Mouse (Mus musculus) midbrain, embryonic 14.5 days (tissue): ENCODE data around the gene Fam189a1. TPM values are rescaled to one million over a fixed set of nuclear protein-coding genes. Genes with fewer than 3 reads are reported as not detected.

Source experiments
- ATAC-seq: fragments of 200-750 bp; cut with Nextera tagmentation; 2 replicates; pipeline ENCODE4 v1.8.0; 2017; ENCODE audit warnings: moderate number of reproducible peaks, moderate library complexity; ENCODE audit not compliant: low FRiP score, low TSS enrichment
- DNase-seq: peaks from one replicate; pipeline ENCODE4 v3.0.0-alpha.2; 2015
- H3K27ac ChIP-seq: fragments of 300-500 bp; sonication (generic); replicated peaks from 2 replicates; pipeline ENCODE4 v1.5.1; 2014; ENCODE audit warnings: mild to moderate bottlenecking, low read depth, low read length, moderate library complexity
- H3K27me3 ChIP-seq: fragments of 300-500 bp; sonication (generic); 2 replicates; pipeline ENCODE4 v1.6.1; 2014; ENCODE audit warnings: low read length, control low read depth, mixed read lengths; ENCODE audit not compliant: control insufficient read depth, insufficient read depth
- H3K36me3 ChIP-seq: fragments of 300-500 bp; sonication (generic); 2 replicates; pipeline ENCODE4 v1.6.1; 2014; ENCODE audit warnings: low read length, control low read depth; ENCODE audit not compliant: control insufficient read depth, insufficient read depth
- H3K4me1 ChIP-seq: fragments of 300-500 bp; sonication (generic); 2 replicates; pipeline ENCODE4 v1.6.1; 2014; ENCODE audit warnings: mild to moderate bottlenecking, antibody characterized with exemption, low read length, control low read depth; ENCODE audit not compliant: control insufficient read depth, insufficient read depth
- H3K4me2 ChIP-seq: fragments of 300-500 bp; sonication (generic); 2 replicates; pipeline ENCODE4 v1.6.1; 2014; ENCODE audit warnings: mild to moderate bottlenecking, low read length, moderate library complexity
- H3K4me3 ChIP-seq: fragments of 300-500 bp; sonication (generic); replicated peaks from 2 replicates; pipeline ENCODE4 v1.5.1; 2014; ENCODE audit warnings: low read depth, low read length
- H3K9ac ChIP-seq: fragments of 300-500 bp; sonication (generic); replicated peaks from 2 replicates; pipeline ENCODE4 v1.6.1; 2014; ENCODE audit warnings: mild to moderate bottlenecking, low read length, moderate library complexity
- H3K9me3 ChIP-seq: fragments of 300-500 bp; sonication (generic); 2 replicates; pipeline ENCODE4 v1.6.1; 2016; ENCODE audit warnings: low read length, control low read depth, mixed read lengths; ENCODE audit not compliant: control insufficient read depth
- WGBS: fragments of 180-500 bp; shearing (Covaris S2); extraction: QIAGEN DNeasy Blood & Tissue Kit; methylation state at CpG from one replicate; pipeline ENCODE4 v1.1.7; 2014; 5-methylcytosine and 5-hydroxymethylcytosine counted together
- polyA plus RNA-seq: library from polyadenylated mRNA; unstranded; fragments of >200 nt; fragmentation: Nextera tagmentation; extraction: Ambion mirVana; gene quantifications from 2 replicates; pipeline ENCODE4 v1.2.1, GENCODE M21; 2014

Gene Fam189a1
- polyA plus RNA-seq, 1 experiment from 2014 or later = 9.9 TPM

GRCm38 (mm10) chr7:64792031-64792430 lies 364.3 kb downstream of the Fam189a1 start:
- Histone ChIP-seq H3K27me3 (no peaks in the 10 kb centered on the region), H3K4me1 (no peaks in the 10 kb centered on the region), H3K4me2 (no peak overlapping the region), H3K36me3 (no peaks in the 10 kb centered on the region), H3K27ac (no peak overlapping the region), H3K4me3 (no peak overlapping the region), H3K9ac (no peak overlapping the region), H3K9me3 (no peaks in the 10 kb centered on the region)
- ATAC-seq = no peak
- no peak for DNase-seq
- 71% methylated on average over 8 of the region's 8 CpGs for WGBS

- H3K36me3 ChIP-seq = no peaks in the 10 kb centered on the region
- H3K4me3 ChIP-seq = no peak overlapping the region
- H3K9me3 ChIP-seq = no peaks in the 10 kb centered on the region
- WGBS = 73% methylated on average over 9 of the region's 9 CpGs
- H3K4me1 ChIP-seq = no peaks in the 10 kb centered on the region
- ATAC-seq (no peak), DNase-seq (no peak)
- no peak overlapping the region for H3K4me2 ChIP-seq
- no peaks in the 10 kb centered on the region for H3K27me3 ChIP-seq
- no peak overlapping the region for H3K27ac ChIP-seq
- no peak overlapping the region for H3K9ac ChIP-seq
These were observed 365.2 kb downstream of the Fam189a1 start for GRCm38 (mm10) chr7:64791145-64791544.

DNA sequence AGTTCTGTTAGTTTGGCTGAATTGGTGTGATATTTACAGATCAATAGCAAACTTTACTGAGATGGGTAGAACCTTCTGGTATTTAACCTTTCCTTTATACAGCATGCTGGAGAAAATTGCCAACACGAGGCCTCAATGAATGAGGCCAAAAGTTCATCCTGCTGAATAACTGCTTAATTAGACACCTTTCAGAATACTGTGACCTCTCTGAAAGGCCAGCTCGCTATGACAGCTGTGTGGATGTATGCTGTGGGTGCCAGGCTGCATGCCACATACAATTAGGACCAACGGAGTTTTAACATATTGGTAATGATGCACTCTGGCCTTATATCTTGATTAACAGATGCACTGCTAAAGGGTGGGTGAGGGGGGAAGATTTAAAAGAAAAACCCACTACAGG lies 371.3 kb downstream of the Fam189a1 start:
- Histone ChIP-seq H3K36me3 (no peaks in the 10 kb centered on the region), H3K27me3 (no peaks in the 10 kb centered on the region), H3K27ac (no peak overlapping the region), H3K9me3 (no peaks in the 10 kb centered on the region), H3K4me1 (no peaks in the 10 kb centered on the region), H3K4me3 (no peak overlapping the region), H3K9ac (no peak overlapping the region), H3K4me2 (no peak overlapping the region)
- ATAC-seq (no peak), DNase-seq (no peak)
- WGBS = 62% methylated on average over 3 of the region's 3 CpGs

DNA sequence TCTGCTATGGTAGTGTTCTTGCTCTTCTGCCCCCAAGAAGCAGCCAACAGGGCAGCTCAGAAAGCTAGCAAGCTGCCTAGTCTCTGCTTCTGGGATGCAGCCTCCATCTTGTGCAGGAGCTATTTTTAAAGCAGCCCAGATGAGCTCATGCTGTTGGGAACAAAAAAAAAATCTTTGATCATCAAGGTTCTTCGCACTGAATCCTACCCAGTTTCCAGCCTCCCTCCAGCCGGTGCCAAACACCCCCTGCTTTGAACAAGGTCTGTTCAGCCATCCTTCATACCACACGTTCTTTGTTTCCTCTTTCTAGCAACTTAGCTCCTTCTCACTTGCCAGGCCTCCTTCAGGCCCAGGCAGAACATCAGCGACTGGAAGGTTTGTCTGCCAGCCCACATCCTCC lies 376.9 kb downstream of the Fam189a1 start:
- DNase-seq = no peak
- no peak overlapping the region for H3K4me3 ChIP-seq
- H3K9me3 ChIP-seq = no peaks in the 10 kb centered on the region
- no peak overlapping the region for H3K4me2 ChIP-seq
- H3K27ac ChIP-seq = no peak overlapping the region
- ATAC-seq = no peak
- 85% methylated on average over 4 of the region's 4 CpGs for WGBS
- no peaks in the 10 kb centered on the region for H3K36me3 ChIP-seq
- H3K4me1 ChIP-seq = no peaks in the 10 kb centered on the region
- no peaks in the 10 kb centered on the region for H3K27me3 ChIP-seq
- H3K9ac ChIP-seq = no peak overlapping the region

DNA sequence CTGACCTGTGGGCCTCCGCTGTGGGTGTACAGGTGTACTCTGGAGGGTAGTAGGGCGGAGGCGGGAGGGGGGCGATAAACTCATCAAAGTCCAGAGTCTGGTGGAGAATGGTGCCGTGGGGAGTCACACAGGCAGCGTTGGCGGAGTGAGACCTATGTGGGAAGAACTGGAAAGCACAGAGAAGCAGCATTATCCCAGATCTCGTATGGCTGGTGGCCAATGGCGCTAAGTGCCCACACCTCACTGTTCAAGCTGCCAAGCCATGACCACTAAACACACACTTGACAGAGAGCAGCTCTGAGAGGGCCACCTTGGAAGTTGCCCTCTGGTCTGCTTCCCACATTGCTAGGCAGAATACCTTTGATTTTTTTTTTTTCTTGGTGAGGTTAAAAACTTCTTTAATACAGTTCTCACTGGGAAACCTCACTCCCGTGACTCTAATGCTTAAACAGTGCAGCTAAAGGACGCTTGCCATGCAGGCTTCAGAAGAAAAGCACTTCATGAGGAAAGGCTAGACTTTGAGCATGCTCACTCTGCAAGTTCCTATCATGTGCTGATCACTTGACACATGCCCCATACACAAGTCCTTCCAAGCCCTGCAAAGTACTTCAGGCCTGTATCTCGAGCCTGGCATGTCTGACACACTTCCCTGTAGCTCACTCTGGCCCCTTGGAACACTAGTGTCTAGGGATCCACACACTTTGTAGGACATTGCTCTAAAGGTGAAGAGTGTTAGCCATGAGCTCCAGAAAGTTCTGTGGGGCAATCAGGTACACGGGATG lies 379.5 kb downstream of the Fam189a1 start:
- no peak for ATAC-seq
- Histone ChIP-seq H3K27ac (no peak overlapping the region), H3K27me3 (no peaks in the 10 kb centered on the region), H3K4me1 (no peaks in the 10 kb centered on the region), H3K36me3 (no peaks in the 10 kb centered on the region), H3K9ac (no peak overlapping the region), H3K4me2 (no peak overlapping the region), H3K9me3 (no peaks in the 10 kb centered on the region), H3K4me3 (no peak overlapping the region)
- WGBS = 93% methylated on average over 13 of the region's 13 CpGs
- no peak for DNase-seq

GRCm38 (mm10) chr7:64773465-64773864 lies 382.9 kb downstream of the Fam189a1 start:
- H3K9me3 ChIP-seq = no peaks in the 10 kb centered on the region
- no peaks in the 10 kb centered on the region for H3K27me3 ChIP-seq
- H3K4me3 ChIP-seq = no peak overlapping the region
- H3K4me1 ChIP-seq = no peaks in the 10 kb centered on the region
- H3K36me3 ChIP-seq = no peaks in the 10 kb centered on the region
- no peak overlapping the region for H3K4me2 ChIP-seq
- DNase-seq = peak; percentile 41
- H3K9ac ChIP-seq = no peak overlapping the region
- no peak overlapping the region for H3K27ac ChIP-seq
- 44% methylated on average over 10 of the region's 10 CpGs for WGBS
- no peak for ATAC-seq

- no peaks in the 10 kb centered on the region for H3K4me1 ChIP-seq
- no peaks in the 10 kb centered on the region for H3K9me3 ChIP-seq
- H3K9ac ChIP-seq = no peak overlapping the region
- DNase-seq = no peak
- H3K27ac ChIP-seq = no peak overlapping the region
- no peak overlapping the region for H3K4me2 ChIP-seq
- ATAC-seq = no peak
- H3K4me3 ChIP-seq = no peak overlapping the region
- no peaks in the 10 kb centered on the region for H3K36me3 ChIP-seq
- 80% methylated on average over 8 of the region's 8 CpGs for WGBS
- no peaks in the 10 kb centered on the region for H3K27me3 ChIP-seq
These were observed 385.5 kb downstream of the Fam189a1 start for GRCm38 (mm10) chr7:64770779-64771390.

GRCm38 (mm10) chr7:64769768-64770167 lies 386.6 kb downstream of the Fam189a1 start:
- ATAC-seq = 0 out of 2 replicates have a peak, but pooled peaks have one; percentile 40
- no peak overlapping the region for H3K4me3 ChIP-seq
- 68% methylated on average over 7 of the region's 7 CpGs for WGBS
- H3K27ac ChIP-seq = peak overlapping the region; percentile 63
- H3K27me3 ChIP-seq = no peaks in the 10 kb centered on the region
- no peaks in the 10 kb centered on the region for H3K36me3 ChIP-seq
- H3K4me1 ChIP-seq = no peaks in the 10 kb centered on the region
- H3K9ac ChIP-seq = no peak overlapping the region
- no peaks in the 10 kb centered on the region for H3K9me3 ChIP-seq
- no peak overlapping the region for H3K4me2 ChIP-seq
- DNase-seq = no peak

GRCm38 (mm10) chr7:64765595-64765994 lies 390.8 kb downstream of the Fam189a1 start:
- no peak overlapping the region for H3K4me2 ChIP-seq
- no peak overlapping the region for H3K27ac ChIP-seq
- WGBS = 84% methylated on average over 3 of the region's 3 CpGs
- H3K4me3 ChIP-seq = no peak overlapping the region
- H3K36me3 ChIP-seq = no peaks in the 10 kb centered on the region
- no peak for ATAC-seq
- H3K27me3 ChIP-seq = no peaks in the 10 kb centered on the region
- no peak overlapping the region for H3K9ac ChIP-seq
- no peaks in the 10 kb centered on the region for H3K4me1 ChIP-seq
- no peaks in the 10 kb centered on the region for H3K9me3 ChIP-seq
- DNase-seq = no peak
